Comparison of ENCODE assay signal across 8 mouse cellular contexts in the genomic region with DNA sequence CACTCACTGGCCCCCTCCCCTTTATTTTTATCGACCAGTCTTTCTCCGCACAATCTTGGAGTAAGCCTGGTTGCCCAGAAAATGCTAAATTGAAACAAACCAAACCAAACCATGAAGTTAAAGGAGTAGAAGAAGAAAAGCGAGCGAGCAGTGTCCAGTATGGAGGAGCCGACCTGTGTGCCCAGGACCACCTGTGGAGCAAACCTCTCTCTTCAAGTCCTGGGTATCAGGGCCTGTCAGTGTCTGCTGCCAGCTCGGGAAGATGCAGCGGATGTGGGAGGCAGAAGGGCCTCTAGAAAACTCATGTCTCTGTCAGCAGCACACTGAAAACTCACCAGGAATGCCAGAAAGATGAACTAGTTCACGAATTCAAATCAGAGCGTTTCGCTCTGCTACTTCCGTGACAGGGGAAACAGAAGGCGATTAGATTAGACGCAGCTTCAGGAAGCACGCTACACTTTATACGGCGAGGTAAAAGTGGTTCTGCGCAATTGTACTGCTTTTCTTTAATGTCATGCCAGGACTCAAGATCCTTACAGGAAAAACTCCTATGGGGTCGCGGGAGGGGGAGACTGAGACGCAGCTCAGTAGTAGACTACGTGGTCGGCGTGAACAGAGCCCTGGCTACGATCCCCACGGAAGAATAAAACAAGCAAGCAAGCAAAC. TPM values are rescaled to one million over a fixed set of nuclear protein-coding genes. Genes with fewer than 3 reads are reported as not detected.
DNase-seq lines count a peak whose midpoint lies in the region; ATAC-seq and TF ChIP-seq lines count a peak whose summit lies in the region.

No protein-coding gene starts in this region.

- H3K79me2 ChIP-seq in CH12.LX (replicated peaks; ENCODE audit: control insufficient read depth, extremely low read depth, insufficient read depth, poor library complexity, severe bottlenecking): no peaks in the 10 kb centered on the region

- dilution Hi-C loops in CH12.LX (cut with MboI; ENCODE audit: extremely low pct_ligation_motif_present, extremely low pct_unique_long_range_greater_than_20kb, low sequenced_read_pairs): no loop called here

- no peaks in the 10 kb centered on the region for H3K36me3 ChIP-seq in CH12.LX (replicated peaks in 1 of 2; ENCODE audit: control insufficient read depth in 1 of 2, insufficient read depth in 1 of 2, low read length in 1 of 2)
- no peaks in the 10 kb centered on the region for H3K36me3 ChIP-seq in forebrain, embryonic 12.5 days (replicated peaks)
- H3K36me3 ChIP-seq in intestine, postnatal 0 days (ENCODE audit: control insufficient read depth, insufficient read depth): no peaks in the 10 kb centered on the region
- no peaks in the 10 kb centered on the region for H3K36me3 ChIP-seq in midbrain, embryonic 14.5 days (ENCODE audit: control insufficient read depth, insufficient read depth, low read length)

- H3K4me2 ChIP-seq in CH12.LX (ENCODE audit: insufficient read depth, low read depth, poor library complexity, severe bottlenecking): peak overlapping the region; percentile 86
- H3K4me2 ChIP-seq in forebrain, embryonic 12.5 days: peak overlapping the region; percentile 89
- H3K4me2 ChIP-seq in intestine, postnatal 0 days (replicated peaks; ENCODE audit: low read depth): peak overlapping the region; percentile 93
- H3K4me2 ChIP-seq in midbrain, embryonic 14.5 days (ENCODE audit: low read length): peak overlapping the region; percentile 73

- no peaks in the 10 kb centered on the region for H3K9me3 ChIP-seq in CH12.LX (replicated peaks; ENCODE audit: low read length)
- H3K9me3 ChIP-seq in forebrain, embryonic 12.5 days: no peaks in the 10 kb centered on the region
- H3K9me3 ChIP-seq in intestine, postnatal 0 days (ENCODE audit: control insufficient read depth): no peaks in the 10 kb centered on the region
- no peaks in the 10 kb centered on the region for H3K9me3 ChIP-seq in midbrain, embryonic 14.5 days (ENCODE audit: control insufficient read depth, low read length)

- peaks cover 11% of the 10 kb centered on the region for H3K27me3 ChIP-seq in CH12.LX (replicated peaks)
- peaks cover 29% of the 10 kb centered on the region for H3K27me3 ChIP-seq in forebrain, embryonic 12.5 days
- no peaks in the 10 kb centered on the region for H3K27me3 ChIP-seq in intestine, postnatal 0 days (replicated peaks; ENCODE audit: control insufficient read depth, insufficient read depth, low read length)
- peaks cover 10% of the 10 kb centered on the region for H3K27me3 ChIP-seq in midbrain, embryonic 14.5 days (ENCODE audit: control insufficient read depth, insufficient read depth, low read length)

- peak overlapping the region; percentile 30 to 63 (median 43) for H3K4me3 ChIP-seq in CH12.LX (replicated peaks in 1 of 3; ENCODE audit: low read depth in 2 of 3, low read length in 2 of 3, poor library complexity in 1 of 3)
- peak overlapping the region; percentile 44 for H3K4me3 ChIP-seq in forebrain, embryonic 12.5 days (replicated peaks)
- H3K4me3 ChIP-seq in intestine, postnatal 0 days (ENCODE audit: low read depth, low read length): peak overlapping the region; percentile 44
- peak overlapping the region; percentile 36 for H3K4me3 ChIP-seq in midbrain, embryonic 14.5 days (replicated peaks; ENCODE audit: low read depth, low read length)

- DNase-seq in heart, adult 18-20 months: peak; percentile 13 to 23
- no peak for DNase-seq in heart, postnatal 25 days (ENCODE audit: low spot score)
- peak; percentile 4 for DNase-seq in CH12.LX (ENCODE audit: extremely low read depth)
- peak; percentile 51 for DNase-seq in midbrain, embryonic 14.5 days
- DNase-seq in urinary bladder, postnatal 4 days (ENCODE audit: low spot score in 2 of 2): no peak

- no peak overlapping the region for H3K27ac ChIP-seq in CH12.LX (ENCODE audit: insufficient read depth, low read depth)
- H3K27ac ChIP-seq in forebrain, embryonic 12.5 days: no peak overlapping the region
- no peak overlapping the region for H3K27ac ChIP-seq in intestine, postnatal 0 days (ENCODE audit: low read depth, low read length)
- H3K27ac ChIP-seq in midbrain, embryonic 14.5 days (replicated peaks; ENCODE audit: low read depth, low read length): no peak overlapping the region

- peak overlapping the region; percentile 14 for H3K9ac ChIP-seq in CH12.LX (ENCODE audit: insufficient read depth, low read depth)
- peak overlapping the region; percentile 45; the same call in 1 of the 2 replicates for H3K9ac ChIP-seq in forebrain, embryonic 12.5 days
- peak overlapping the region; percentile 34; the same call in 1 of the 2 replicates for H3K9ac ChIP-seq in intestine, postnatal 0 days (ENCODE audit: low read depth, low read length)
- peak overlapping the region; percentile 51 for H3K9ac ChIP-seq in midbrain, embryonic 14.5 days (replicated peaks; ENCODE audit: low read length)

- in situ Hi-C loops in CH12.LX (cut with MboI; ENCODE audit: low pct_ligation_motif_present, low pct_unique_long_range_greater_than_20kb, low sequenced_read_pairs): no loop called here

- 5% methylated on average over 25 of the region's 25 CpGs for WGBS in forebrain, embryonic 12.5 days
- 11% methylated on average over 25 of the region's 25 CpGs for WGBS in intestine, postnatal 0 days
- WGBS in midbrain, embryonic 14.5 days: 3% methylated on average over 25 of the region's 25 CpGs

- intact Hi-C loops in heart, postnatal 25 days (cut with DNase I): no loop called here

- H3K4me1 ChIP-seq in CH12.LX (ENCODE audit: control insufficient read depth in 1 of 2, insufficient read depth in 2 of 2): peaks cover 0 to 6% of the 10 kb centered on the region in 2 experiments; a peak in 2 of 4 replicates
- H3K4me1 ChIP-seq in forebrain, embryonic 12.5 days: peaks cover 59% of the 10 kb centered on the region
- no peaks in the 10 kb centered on the region; the same call in 1 of the 2 replicates for H3K4me1 ChIP-seq in intestine, postnatal 0 days (replicated peaks; ENCODE audit: control insufficient read depth, insufficient read depth, low read length)
- peaks cover 41% of the 10 kb centered on the region for H3K4me1 ChIP-seq in midbrain, embryonic 14.5 days (ENCODE audit: control insufficient read depth, insufficient read depth, low read length)

- TF ChIP-seq EP300 in CH12.LX (IDR thresholded peaks at IDR 0.05; ENCODE audit: low read length): no peak

- no peak for TF ChIP-seq RAD21 in CH12.LX (IDR thresholded peaks at IDR 0.05; ENCODE audit: low read depth, low read length)

- no peak for TF ChIP-seq CTCF in CH12.LX (conservative IDR thresholded peaks at IDR 0.05 in 1 of 2, IDR thresholded peaks at IDR 0.05 in 1 of 2; ENCODE audit: low read depth in 2 of 2, low read length in 2 of 2)
- TF ChIP-seq CTCF in intestine, postnatal 0 days (IDR thresholded peaks at IDR 0.05; ENCODE audit: low read depth): no peak

- ATAC-seq in forebrain, embryonic 12.5 days (ENCODE audit: low FRiP score): no peak
- no peak for ATAC-seq in intestine, postnatal 0 days
- ATAC-seq in midbrain, embryonic 14.5 days (ENCODE audit: low FRiP score, low TSS enrichment): no peak
- ATAC-seq in erythroblast, adult 5-6 weeks (replicated peaks; ENCODE audit: low FRiP score, poor library complexity, severe bottlenecking): no peak

- TF ChIP-seq POLR2A in CH12.LX (IDR thresholded peaks at IDR 0.05; ENCODE audit: low read depth, low read length): no peak

TF ChIP-seq in CH12.LX, 34 proteins besides CTCF, POLR2A, EP300 and RAD21:
- TF ChIP-seq NELFE (IDR thresholded peaks at IDR 0.05; ENCODE audit: low read depth, low read length) (no peak), ELF1 (IDR thresholded peaks at IDR 0.05; ENCODE audit: low read depth, low read length) (peak; percentile 72)
TF ChIP-seq in CH12.LX: peak in this region for 1.

RNA-seq across cellular contexts. Expression of a gene that starts 45.2 kb away (rescaled TPM):
- total RNA-seq in heart, adult 18-20 months (2021): 10 to 100 TPM in 1 of 2 experiments, 1 to 10 TPM in 1; 6.0 to 11.4 TPM
- total RNA-seq in heart, postnatal 25 days (2021): 10 to 100 TPM; 11.8 to 13.0 TPM
- total RNA-seq in CH12.LX (2012; rRNA removed) (6.4 and 8.0 TPM in 2 replicates), CH12.LX (2014; rRNA removed) (6.6 and 7.4 TPM in 2 replicates)
- 11.7 and 18.3 TPM in 2 replicates for polyA plus RNA-seq in CH12.LX (2012; ENCODE audit: insufficient read length, low read depth)
- 27.8 and 29.6 TPM in 2 replicates for polyA plus RNA-seq in forebrain, embryonic 12.5 days (2016; fragmentation: Nextera tagmentation; extraction: Ambion mirVana)
- 6.1 and 6.9 TPM in 2 replicates for polyA plus RNA-seq in intestine, postnatal 0 days (2015; fragmentation: Nextera tagmentation; extraction: Ambion mirVana)
- 26.9 and 27.9 TPM in 2 replicates for polyA plus RNA-seq in midbrain, embryonic 14.5 days (2014; fragmentation: Nextera tagmentation; extraction: Ambion mirVana)
- 15.7 and 22.1 TPM in 2 replicates for total RNA-seq in erythroblast, adult 5-6 weeks (2015; ENCODE audit: low replicate concordance)
- total RNA-seq in erythroblast, adult 5-6 weeks (2017; ENCODE audit: low replicate concordance): 13.9 and 14.8 TPM in 2 replicates

Comparison
In these comparisons a context has a peak if more than half of its experiments do, and no peak if none do; other contexts are left out.
1. DNase-seq: peak in heart, adult 18-20 months (2 of 2), CH12.LX (single experiment) and midbrain, embryonic 14.5 days (single experiment); none in heart, postnatal 25 days (single experiment) and urinary bladder, postnatal 4 days (0 of 2).
2. Peak in every context shown above with its lines, with median percentiles within 50 percentile points of each other: H3K4me2 ChIP-seq, H3K4me3 ChIP-seq and H3K9ac ChIP-seq.